Mouse (Mus musculus) forebrain, embryonic 16.5 days (tissue): Measurements from ENCODE around the gene Olfr555. TPM values are rescaled to one million over a fixed set of nuclear protein-coding genes. Genes with fewer than 3 reads are reported as not detected.
"Not testable (repeated sequence)": the region's sequence is repeated elsewhere in the genome, so short reads cannot be mapped to it uniquely, and the experiment has no call there.

Experiments used
- ATAC-seq: fragments of 200-750 bp; cut with Nextera tagmentation; 2 replicates; pipeline ENCODE4 v1.8.0; 2017; ENCODE audit warnings: mild to moderate bottlenecking, moderate library complexity
- H3K27ac ChIP-seq: fragments of 300-500 bp; sonication (generic); 2 replicates; pipeline ENCODE4 v1.5.1; 2014; ENCODE audit warnings: low read length, control low read depth
- H3K27me3 ChIP-seq: fragments of 300-500 bp; sonication (generic); replicated peaks from 2 replicates; pipeline ENCODE4 v1.6.1; 2014; ENCODE audit warnings: low read length; ENCODE audit not compliant: control insufficient read depth, insufficient read depth
- H3K36me3 ChIP-seq: fragments of 300-500 bp; sonication (generic); 2 replicates; pipeline ENCODE4 v1.6.1; 2014; ENCODE audit not compliant: control insufficient read depth, insufficient read depth
- H3K4me1 ChIP-seq: fragments of 300-500 bp; sonication (generic); replicated peaks from 2 replicates; pipeline ENCODE4 v1.6.1; 2014; ENCODE audit warnings: low read length; ENCODE audit not compliant: control insufficient read depth, insufficient read depth
- H3K4me2 ChIP-seq: fragments of 300-500 bp; sonication (generic); 2 replicates; pipeline ENCODE4 v1.6.1; 2014; ENCODE audit warnings: mild to moderate bottlenecking, low read length, control low read depth
- H3K4me3 ChIP-seq: fragments of 300-500 bp; sonication (generic); replicated peaks from 2 replicates; pipeline ENCODE4 v1.5.1; 2014; ENCODE audit warnings: mild to moderate bottlenecking, low read length, control low read depth
- H3K9ac ChIP-seq: fragments of 300-500 bp; sonication (generic); replicated peaks from 2 replicates; pipeline ENCODE4 v1.6.1; 2014; ENCODE audit warnings: low read depth, low read length, control low read depth
- H3K9me3 ChIP-seq: fragments of 300-500 bp; sonication (generic); 2 replicates; pipeline ENCODE4 v1.6.1; 2016; ENCODE audit warnings: low read length; ENCODE audit not compliant: control insufficient read depth
- WGBS: fragments of 180-500 bp; shearing (Covaris S2); extraction: QIAGEN DNeasy Blood & Tissue Kit; methylation state at CpG from one replicate; pipeline ENCODE4 v1.1.7; 2014; 5-methylcytosine and 5-hydroxymethylcytosine counted together
- polyA plus RNA-seq: library from polyadenylated mRNA; unstranded; fragments of >200 nt; fragmentation: Nextera tagmentation; extraction: Ambion mirVana; gene quantifications from 2 replicates; pipeline ENCODE4 v1.2.1, GENCODE M21; 2015

Olfr555 gene
- not detected in 2 replicates for polyA plus RNA-seq

GRCm38 (mm10) chr7:102658523-102658922, at the start of gene Olfr555:
TSS of gene Olfr555 (plus strand) at chr7:102658823.
- Histone ChIP-seq H3K4me1 (no peaks in the 10 kb centered on the region), H3K4me2 (no peak within 1 kb of the TSS), H3K9ac (no peak within 1 kb of the TSS), H3K27me3 (no peaks in the 10 kb centered on the region), H3K4me3 (no peak within 1 kb of the TSS), H3K27ac (no peak within 1 kb of the TSS), H3K9me3 (no peaks in the 10 kb centered on the region), H3K36me3 (no peaks in the 10 kb centered on the region)
- no peak for ATAC-seq
- WGBS = 73% methylated on average over 1 of the region's 1 CpGs

GRCm38 (mm10) chr7:102618118-102618517, 40.5 kb upstream of the Olfr555 start, which contains the start of gene Olfr553:
TSS of gene Olfr553 (minus strand) at chr7:102618218.
- H3K27me3 ChIP-seq = no peaks in the 10 kb centered on the region
- ATAC-seq = no peak
- H3K36me3 ChIP-seq = no peaks in the 10 kb centered on the region
- H3K4me2 ChIP-seq = no peak within 1 kb of the TSS
- no peak within 1 kb of the TSS for H3K9ac ChIP-seq
- no peak within 1 kb of the TSS for H3K27ac ChIP-seq
- no peaks in the 10 kb centered on the region for H3K9me3 ChIP-seq
- no peaks in the 10 kb centered on the region for H3K4me1 ChIP-seq
- no peak within 1 kb of the TSS for H3K4me3 ChIP-seq

DNA sequence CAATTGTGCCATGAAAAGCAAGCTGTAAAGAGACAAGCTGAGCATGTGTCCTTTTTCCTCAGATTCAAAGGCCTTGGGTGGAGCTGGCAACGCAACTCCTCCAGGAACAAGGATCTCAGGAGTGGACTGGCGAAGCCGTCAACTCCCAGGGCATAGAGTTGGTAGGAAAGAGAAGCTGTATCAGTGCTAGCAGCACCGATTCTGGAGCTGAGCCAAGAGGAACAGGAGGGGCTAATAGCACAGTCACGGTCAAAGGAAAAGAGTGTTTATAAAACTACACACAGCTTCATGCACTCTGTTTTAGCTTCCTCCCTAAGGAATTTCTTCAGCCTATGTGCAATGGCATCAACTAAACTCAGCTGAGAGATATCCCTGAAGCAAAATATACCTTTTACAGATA, 39.0 kb upstream of the Olfr555 start:
- no peak overlapping the region for H3K4me3 ChIP-seq
- no peaks in the 10 kb centered on the region for H3K9me3 ChIP-seq
- no peak for ATAC-seq
- H3K27me3 ChIP-seq = no peaks in the 10 kb centered on the region
- H3K9ac ChIP-seq = no peak overlapping the region
- no peaks in the 10 kb centered on the region for H3K4me1 ChIP-seq
- WGBS = 59% methylated on average over 5 of the region's 5 CpGs
- H3K4me2 ChIP-seq = no peak overlapping the region
- H3K36me3 ChIP-seq = no peaks in the 10 kb centered on the region
- H3K27ac ChIP-seq = no peak overlapping the region

GRCm38 (mm10) chr7:102620368-102620767, 38.3 kb upstream of the Olfr555 start:
- H3K9ac ChIP-seq, H3K36me3 ChIP-seq, ATAC-seq, H3K4me1 ChIP-seq, H3K9me3 ChIP-seq, H3K27ac ChIP-seq, H3K27me3 ChIP-seq, H3K4me3 ChIP-seq, H3K4me2 ChIP-seq: not testable (repeated sequence)
- WGBS = 90% methylated on average over 17 of the region's 19 CpGs

- no peak overlapping the region for H3K9ac ChIP-seq
- 29% methylated on average over 3 of the region's 3 CpGs for WGBS
- H3K9me3 ChIP-seq = no peaks in the 10 kb centered on the region
- no peak overlapping the region for H3K4me3 ChIP-seq
- H3K27me3 ChIP-seq = no peaks in the 10 kb centered on the region
- no peaks in the 10 kb centered on the region for H3K4me1 ChIP-seq
- no peak overlapping the region for H3K27ac ChIP-seq
- ATAC-seq = no peak
- H3K4me2 ChIP-seq = no peak overlapping the region
- H3K36me3 ChIP-seq = no peaks in the 10 kb centered on the region
Observed at GRCm38 (mm10) chr7:102636665-102637064, 22.0 kb upstream of the Olfr555 start.

DNA sequence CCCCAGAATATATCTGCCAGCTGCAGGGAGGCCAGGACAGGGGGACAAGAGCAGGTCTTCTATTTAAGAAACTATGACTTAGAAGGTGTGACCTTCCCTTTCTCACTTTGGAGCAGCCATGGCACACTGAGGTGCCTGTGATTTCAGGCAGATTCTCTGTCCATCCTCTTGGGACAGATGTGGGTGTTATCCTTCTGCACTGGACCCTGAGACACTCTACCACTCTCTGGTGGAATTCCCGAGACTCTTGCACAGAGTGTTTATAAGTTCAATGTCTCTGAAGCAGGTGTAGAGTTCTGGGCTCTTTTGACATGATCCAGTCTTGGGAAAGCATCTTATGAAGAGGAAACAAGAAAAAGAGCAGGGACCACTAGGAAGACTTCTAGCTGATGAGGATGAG, 20.5 kb upstream of the Olfr555 start, which contains the start of gene Olfr554:
TSS of gene Olfr554 (plus strand) at position 301 of the 400 bp plus-strand sequence.
- no peak within 1 kb of the TSS for H3K9ac ChIP-seq
- no peaks in the 10 kb centered on the region for H3K27me3 ChIP-seq
- H3K36me3 ChIP-seq = no peaks in the 10 kb centered on the region
- ATAC-seq = no peak
- H3K4me3 ChIP-seq = no peak within 1 kb of the TSS
- 68% methylated on average over 1 of the region's 1 CpGs for WGBS
- H3K27ac ChIP-seq = no peak within 1 kb of the TSS
- no peaks in the 10 kb centered on the region for H3K9me3 ChIP-seq
- H3K4me2 ChIP-seq = no peak within 1 kb of the TSS
- H3K4me1 ChIP-seq = no peaks in the 10 kb centered on the region

GRCm38 (mm10) chr7:102644945-102645344, 13.7 kb upstream of the Olfr555 start:
- not testable (repeated sequence) for H3K9ac ChIP-seq, H3K27ac ChIP-seq, H3K4me1 ChIP-seq, H3K4me3 ChIP-seq, H3K36me3 ChIP-seq, H3K27me3 ChIP-seq, ATAC-seq, H3K9me3 ChIP-seq, H3K4me2 ChIP-seq
- WGBS = 84% methylated on average over 3 of the region's 4 CpGs

GRCm38 (mm10) chr7:102664599-102664998, 6.0 kb downstream of the Olfr555 start, which contains the start of gene Olfr556:
TSS of gene Olfr556 (plus strand) at chr7:102664899.
- Histone ChIP-seq H3K9ac (no peak within 1 kb of the TSS), H3K27me3 (no peaks in the 10 kb centered on the region), H3K4me1 (no peaks in the 10 kb centered on the region), H3K27ac (no peak within 1 kb of the TSS), H3K4me2 (no peak within 1 kb of the TSS), H3K36me3 (no peaks in the 10 kb centered on the region), H3K4me3 (no peak within 1 kb of the TSS), H3K9me3 (no peaks in the 10 kb centered on the region)
- no peak for ATAC-seq
- 64% methylated on average over 3 of the region's 3 CpGs for WGBS

- Histone ChIP-seq H3K9me3 (no peaks in the 10 kb centered on the region), H3K4me3 (no peak overlapping the region), H3K9ac (no peak overlapping the region), H3K4me1 (no peaks in the 10 kb centered on the region), H3K36me3 (no peaks in the 10 kb centered on the region), H3K27ac (no peak overlapping the region), H3K27me3 (no peaks in the 10 kb centered on the region), H3K4me2 (no peak overlapping the region)
- 41% methylated on average over 2 of the region's 2 CpGs for WGBS
- no peak for ATAC-seq
Observed at GRCm38 (mm10) chr7:102665378-102665777, 6.8 kb downstream of the Olfr555 start.

- Histone ChIP-seq H3K4me2 (no peak overlapping the region), H3K36me3 (no peaks in the 10 kb centered on the region), H3K4me1 (no peaks in the 10 kb centered on the region), H3K27ac (no peak overlapping the region), H3K9ac (no peak overlapping the region), H3K4me3 (no peak overlapping the region), H3K9me3 (no peaks in the 10 kb centered on the region), H3K27me3 (no peaks in the 10 kb centered on the region)
- WGBS = 87% methylated on average over 2 of the region's 2 CpGs
- ATAC-seq = no peak
Observed at GRCm38 (mm10) chr7:102676225-102676624, 17.6 kb downstream of the Olfr555 start.
